Mouse (Mus musculus): ENCODE measurements around the gene Cdh22. TPM values are rescaled to one million over a fixed set of nuclear protein-coding genes. Genes with fewer than 3 reads are reported as not detected.
A peak's percentile ranks its signal among the peaks of the same experiment; 100 is the strongest.

Gene Cdh22
- polyA plus RNA-seq, 1 experiment from 2014 or later = 12.4 TPM

GRCm38 (mm10) chr2:165204931-165205330 lies 29.7 kb downstream of the Cdh22 start:
- Histone ChIP-seq H3K4me1 (replicated peaks; ENCODE audit: control insufficient read depth, insufficient read depth, low read length) (peaks cover 32% of the 10 kb centered on the region), H3K9me3 (ENCODE audit: control insufficient read depth, low read length) (no peaks in the 10 kb centered on the region), H3K27ac (peak overlapping the region; percentile 21; the same call in 1 of the 2 replicates), H3K4me3 (replicated peaks; ENCODE audit: low read length) (no peak overlapping the region), H3K27me3 (ENCODE audit: control insufficient read depth, insufficient read depth, low read length) (no peaks in the 10 kb centered on the region), H3K4me2 (replicated peaks) (no peak overlapping the region), H3K9ac (0 out of 2 replicates have a peak overlapping the region, but pooled peaks have one; percentile 2), H3K36me3 (replicated peaks; ENCODE audit: control insufficient read depth, insufficient read depth) (no peaks in the 10 kb centered on the region)
- 24% methylated on average over 7 of the region's 7 CpGs for WGBS
- peak; percentile 51 for DNase-seq (ENCODE audit: low spot score)
- ATAC-seq (ENCODE audit: low FRiP score) = peak; percentile 56; the same call in 1 of the 2 replicates

- 3% methylated on average over 28 of the region's 28 CpGs for WGBS
- Histone ChIP-seq H3K4me2 (replicated peaks) (peak overlapping the region; percentile 47), H3K9ac (0 out of 2 replicates have a peak overlapping the region, but pooled peaks have one; percentile 21), H3K27me3 (ENCODE audit: control insufficient read depth, insufficient read depth, low read length) (no peaks in the 10 kb centered on the region), H3K36me3 (replicated peaks; ENCODE audit: control insufficient read depth, insufficient read depth) (no peaks in the 10 kb centered on the region), H3K4me3 (replicated peaks; ENCODE audit: low read length) (no peak overlapping the region; the same call in 1 of the 2 replicates), H3K4me1 (replicated peaks; ENCODE audit: control insufficient read depth, insufficient read depth, low read length) (peaks cover 32% of the 10 kb centered on the region), H3K9me3 (ENCODE audit: control insufficient read depth, low read length) (no peaks in the 10 kb centered on the region), H3K27ac (no peak overlapping the region)
- DNase-seq (ENCODE audit: low spot score) = peak; percentile 44
- ATAC-seq (ENCODE audit: low FRiP score) = no peak
These were observed 32.6 kb downstream of the Cdh22 start for GRCm38 (mm10) chr2:165201761-165202751.

GRCm38 (mm10) chr2:165197546-165197945 lies 37.1 kb downstream of the Cdh22 start:
- Histone ChIP-seq H3K9ac (no peak overlapping the region), H3K27ac (no peak overlapping the region), H3K4me2 (replicated peaks) (no peak overlapping the region), H3K36me3 (replicated peaks; ENCODE audit: control insufficient read depth, insufficient read depth) (no peaks in the 10 kb centered on the region), H3K4me1 (replicated peaks; ENCODE audit: control insufficient read depth, insufficient read depth, low read length) (peaks cover 37% of the 10 kb centered on the region), H3K9me3 (ENCODE audit: control insufficient read depth, low read length) (no peaks in the 10 kb centered on the region), H3K27me3 (ENCODE audit: control insufficient read depth, insufficient read depth, low read length) (no peaks in the 10 kb centered on the region), H3K4me3 (replicated peaks; ENCODE audit: low read length) (no peak overlapping the region)
- DNase-seq (ENCODE audit: low spot score) (no peak), ATAC-seq (ENCODE audit: low FRiP score) (no peak)
- 64% methylated on average over 6 of the region's 6 CpGs for WGBS

- ATAC-seq (ENCODE audit: low FRiP score) (peak; percentile 71), DNase-seq (ENCODE audit: low spot score) (no peak)
- WGBS = 4% methylated on average over 31 of the region's 32 CpGs
- Histone ChIP-seq H3K27me3 (ENCODE audit: control insufficient read depth, insufficient read depth, low read length) (no peaks in the 10 kb centered on the region), H3K4me2 (replicated peaks) (peak overlapping the region; percentile 41), H3K27ac (peak overlapping the region; percentile 58), H3K9ac (peak overlapping the region; percentile 33), H3K4me1 (replicated peaks; ENCODE audit: control insufficient read depth, insufficient read depth, low read length) (peaks cover 25% of the 10 kb centered on the region), H3K9me3 (ENCODE audit: control insufficient read depth, low read length) (no peaks in the 10 kb centered on the region), H3K36me3 (replicated peaks; ENCODE audit: control insufficient read depth, insufficient read depth) (no peaks in the 10 kb centered on the region), H3K4me3 (replicated peaks; ENCODE audit: low read length) (no peak overlapping the region)
These were observed 39.1 kb downstream of the Cdh22 start for GRCm38 (mm10) chr2:165195411-165196182.

- 37% methylated on average over 7 of the region's 7 CpGs for WGBS
- no peak overlapping the region for H3K4me2 ChIP-seq (replicated peaks)
- no peak overlapping the region for H3K27ac ChIP-seq
- H3K9ac ChIP-seq = no peak overlapping the region
- no peaks in the 10 kb centered on the region for H3K36me3 ChIP-seq (replicated peaks; ENCODE audit: control insufficient read depth, insufficient read depth)
- no peaks in the 10 kb centered on the region for H3K9me3 ChIP-seq (ENCODE audit: control insufficient read depth, low read length)
- H3K4me3 ChIP-seq (replicated peaks; ENCODE audit: low read length) = no peak overlapping the region
- peaks cover 21% of the 10 kb centered on the region for H3K4me1 ChIP-seq (replicated peaks; ENCODE audit: control insufficient read depth, insufficient read depth, low read length)
- ATAC-seq (ENCODE audit: low FRiP score) (no peak), DNase-seq (ENCODE audit: low spot score) (no peak)
- peaks cover 13% of the 10 kb centered on the region; the same call in 1 of the 2 replicates for H3K27me3 ChIP-seq (ENCODE audit: control insufficient read depth, insufficient read depth, low read length)
These were observed 43.2 kb downstream of the Cdh22 start for GRCm38 (mm10) chr2:165191483-165191882.

- Histone ChIP-seq H3K36me3 (replicated peaks; ENCODE audit: control insufficient read depth, insufficient read depth) (no peaks in the 10 kb centered on the region), H3K27me3 (ENCODE audit: control insufficient read depth, insufficient read depth, low read length) (peaks cover 13% of the 10 kb centered on the region; the same call in 1 of the 2 replicates), H3K4me2 (replicated peaks) (no peak overlapping the region), H3K4me1 (replicated peaks; ENCODE audit: control insufficient read depth, insufficient read depth, low read length) (peaks cover 5% of the 10 kb centered on the region; the same call in 1 of the 2 replicates), H3K9ac (no peak overlapping the region), H3K27ac (no peak overlapping the region), H3K4me3 (replicated peaks; ENCODE audit: low read length) (no peak overlapping the region), H3K9me3 (ENCODE audit: control insufficient read depth, low read length) (no peaks in the 10 kb centered on the region)
- ATAC-seq (ENCODE audit: low FRiP score) (no peak), DNase-seq (ENCODE audit: low spot score) (no peak)
- WGBS = 73% methylated on average over 3 of the region's 3 CpGs
These were observed 45.1 kb downstream of the Cdh22 start for GRCm38 (mm10) chr2:165189546-165189945.

GRCm38 (mm10) chr2:165187648-165188380 lies 46.8 kb downstream of the Cdh22 start:
- Histone ChIP-seq H3K9me3 (ENCODE audit: control insufficient read depth, low read length) (no peaks in the 10 kb centered on the region), H3K4me2 (replicated peaks) (no peak overlapping the region), H3K4me3 (replicated peaks; ENCODE audit: low read length) (no peak overlapping the region), H3K27me3 (ENCODE audit: control insufficient read depth, insufficient read depth, low read length) (peaks cover 13% of the 10 kb centered on the region; the same call in 1 of the 2 replicates), H3K4me1 (replicated peaks; ENCODE audit: control insufficient read depth, insufficient read depth, low read length) (peaks cover 14% of the 10 kb centered on the region; the same call in 1 of the 2 replicates), H3K27ac (no peak overlapping the region; the same call in 1 of the 2 replicates), H3K9ac (no peak overlapping the region), H3K36me3 (replicated peaks; ENCODE audit: control insufficient read depth, insufficient read depth) (no peaks in the 10 kb centered on the region)
- ATAC-seq (ENCODE audit: low FRiP score) = no peak; the same call in 1 of the 2 replicates
- WGBS = 64% methylated on average over 9 of the region's 9 CpGs
- DNase-seq (ENCODE audit: low spot score) = no peak

GRCm38 (mm10) chr2:165184015-165184633 lies 50.5 kb downstream of the Cdh22 start:
- WGBS = 25% methylated on average over 9 of the region's 9 CpGs

More at GRCm38 (mm10) chr2:165184015-165184633, 50.5 kb downstream of the Cdh22 start:
- H3K4me3 ChIP-seq (replicated peaks; ENCODE audit: low read length) = no peak overlapping the region
- DNase-seq (ENCODE audit: low spot score) (peak; percentile 80), ATAC-seq (ENCODE audit: low FRiP score) (no peak; the same call in 1 of the 2 replicates)
- 0 out of 2 replicates have a peak overlapping the region, but pooled peaks have one; percentile 1 for H3K9ac ChIP-seq
- H3K4me2 ChIP-seq (replicated peaks) = no peak overlapping the region
- peaks cover 18% of the 10 kb centered on the region for H3K27me3 ChIP-seq (ENCODE audit: control insufficient read depth, insufficient read depth, low read length)
- H3K27ac ChIP-seq = no peak overlapping the region
- no peaks in the 10 kb centered on the region for H3K9me3 ChIP-seq (ENCODE audit: control insufficient read depth, low read length)
- no peaks in the 10 kb centered on the region for H3K36me3 ChIP-seq (replicated peaks; ENCODE audit: control insufficient read depth, insufficient read depth)
- peaks cover 23% of the 10 kb centered on the region; the same call in 1 of the 2 replicates for H3K4me1 ChIP-seq (replicated peaks; ENCODE audit: control insufficient read depth, insufficient read depth, low read length)

Measured in hindbrain, embryonic 14.5 days (tissue).